Mouse (Mus musculus) ovary, postnatal 10 days (tissue): ENCODE measurements around the gene Larp1.
"Not testable (repeated sequence)": the region's sequence is repeated elsewhere in the genome, so short reads cannot be mapped to it uniquely, and the experiment has no call there.

Experiments
- DNase-seq: peaks from one replicate; pipeline ENCODE4 v3.0.0; 2022; ENCODE audit warnings: low spot score

Gene Larp1

DNA sequence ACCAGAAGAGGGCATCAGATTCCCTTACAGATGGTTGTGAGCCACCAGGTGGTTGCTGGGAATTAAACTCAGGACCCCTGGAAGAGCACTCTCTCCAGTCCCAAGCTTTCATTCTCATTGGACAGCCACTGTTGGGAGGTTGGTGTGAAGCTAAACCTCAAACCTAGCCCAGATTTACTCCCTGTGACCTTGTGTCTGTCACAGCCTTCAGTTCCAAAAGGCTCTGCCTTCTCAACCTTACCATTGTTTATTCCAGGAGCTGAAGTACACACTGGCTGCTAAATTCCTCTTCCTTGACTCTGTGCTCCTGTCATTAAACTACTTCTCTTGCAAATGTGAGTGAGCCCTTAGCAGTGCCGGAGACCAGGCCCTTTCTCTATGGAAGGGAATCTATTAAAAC is 20.1 kb downstream of the Larp1 start:
- no peak for DNase-seq

DNA sequence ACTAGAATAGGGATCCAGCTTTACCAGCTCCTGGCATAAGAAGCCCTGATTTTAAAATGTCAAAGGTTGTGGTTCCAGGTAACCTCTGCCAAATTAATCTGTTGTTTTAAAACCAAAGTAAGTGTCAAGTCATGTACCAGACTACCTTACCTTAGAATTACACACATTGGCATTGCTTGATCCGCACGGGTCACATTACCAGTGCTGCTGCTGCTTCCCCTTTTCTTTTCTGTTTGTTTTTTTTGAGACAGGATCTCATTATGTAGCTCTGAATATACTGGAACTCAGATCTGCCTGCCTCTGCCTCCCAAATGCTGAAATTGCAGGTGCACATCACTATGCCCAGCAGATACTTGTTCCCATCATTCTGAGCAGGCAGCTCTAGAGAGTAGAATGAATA is 21.0 kb downstream of the Larp1 start:
- DNase-seq: no peak

DNA sequence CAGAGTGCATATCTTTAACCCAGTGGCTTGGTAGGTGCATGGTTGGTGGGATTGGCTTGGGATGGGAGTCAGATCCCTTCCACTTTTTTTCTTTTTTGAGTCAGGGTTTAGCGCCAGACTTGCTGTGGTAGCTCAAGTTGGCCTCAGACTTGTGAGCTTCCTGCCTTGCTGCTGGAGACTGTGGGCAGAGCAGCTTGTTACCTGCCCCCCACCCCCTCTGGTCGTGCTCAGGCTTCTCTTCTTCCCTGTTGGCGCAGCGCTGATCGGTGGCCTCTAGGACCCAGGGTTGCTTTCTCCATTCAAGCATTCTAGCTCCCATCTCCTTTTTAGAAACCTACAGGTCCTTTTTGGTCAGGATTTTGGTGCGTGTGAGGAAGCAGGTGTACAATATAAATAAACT is 22.3 kb downstream of the Larp1 start:
- DNase-seq: no peak

DNA sequence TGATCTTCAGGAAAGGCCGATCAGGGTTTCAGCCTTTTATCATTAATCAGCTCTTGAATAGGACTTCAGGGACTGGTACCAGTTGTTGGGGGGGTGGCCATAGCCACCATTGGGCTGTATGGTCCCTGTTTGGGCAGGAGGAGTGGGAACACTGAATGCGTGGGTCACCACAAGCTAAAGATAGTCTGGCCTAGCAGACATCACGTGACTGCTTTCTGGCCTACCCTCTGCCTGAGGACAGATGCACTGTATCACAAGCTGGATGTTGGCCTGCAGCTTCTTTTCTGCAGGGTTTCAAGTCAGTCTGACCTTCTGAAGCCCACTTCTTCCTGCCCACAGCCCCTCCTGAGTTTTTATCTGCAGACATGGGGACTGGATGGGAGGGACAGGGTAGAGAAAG is 24.8 kb downstream of the Larp1 start:
- DNase-seq: no peak

DNA sequence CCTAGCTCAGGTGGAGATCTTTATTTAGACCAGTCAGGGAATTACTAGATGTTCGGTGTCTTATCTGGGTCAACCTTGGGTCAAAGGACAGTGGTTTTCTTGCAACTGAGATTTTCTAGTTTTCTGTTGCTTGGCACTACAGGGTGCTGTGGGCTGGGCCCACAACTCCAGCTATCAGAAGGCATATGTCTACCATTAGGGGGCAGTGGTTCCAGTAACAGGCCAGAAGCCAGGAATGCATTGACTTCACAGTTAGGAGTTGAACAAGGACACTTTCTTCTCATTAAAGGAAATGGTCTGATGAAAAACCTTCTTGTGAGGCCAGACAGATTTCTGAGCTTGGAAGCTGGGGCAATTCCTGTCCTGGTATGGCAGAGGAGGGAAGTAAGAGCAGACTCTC is 30.2 kb downstream of the Larp1 start:
- no peak for DNase-seq

DNA sequence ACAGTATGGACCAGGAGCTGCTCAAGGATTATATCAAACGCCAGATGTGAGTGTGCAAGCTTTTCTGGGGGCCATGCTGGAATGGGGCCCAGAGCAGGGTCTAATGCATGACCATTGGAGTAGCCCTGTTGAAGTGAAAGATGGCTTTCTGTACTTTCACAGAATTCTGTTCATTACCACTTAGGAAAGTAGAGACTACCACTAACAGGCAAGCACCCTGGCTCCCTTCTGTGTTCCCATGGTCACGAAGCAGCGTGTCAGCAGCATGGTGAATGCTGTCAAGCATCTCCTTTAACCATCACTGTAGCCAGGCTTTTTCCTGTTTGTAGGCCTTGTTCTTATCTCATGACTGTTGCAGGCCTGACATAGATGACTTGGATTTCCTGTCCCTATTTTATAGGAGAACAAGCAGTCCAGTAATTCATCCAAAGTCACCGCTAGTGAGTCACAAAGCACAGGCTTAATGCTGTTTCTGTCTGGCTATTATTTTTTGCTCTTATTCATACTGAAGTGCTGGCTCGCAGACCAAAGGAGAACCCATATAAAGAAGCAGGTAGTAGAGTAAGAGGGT is 34.1 kb downstream of the Larp1 start:
- DNase-seq: no peak

DNA sequence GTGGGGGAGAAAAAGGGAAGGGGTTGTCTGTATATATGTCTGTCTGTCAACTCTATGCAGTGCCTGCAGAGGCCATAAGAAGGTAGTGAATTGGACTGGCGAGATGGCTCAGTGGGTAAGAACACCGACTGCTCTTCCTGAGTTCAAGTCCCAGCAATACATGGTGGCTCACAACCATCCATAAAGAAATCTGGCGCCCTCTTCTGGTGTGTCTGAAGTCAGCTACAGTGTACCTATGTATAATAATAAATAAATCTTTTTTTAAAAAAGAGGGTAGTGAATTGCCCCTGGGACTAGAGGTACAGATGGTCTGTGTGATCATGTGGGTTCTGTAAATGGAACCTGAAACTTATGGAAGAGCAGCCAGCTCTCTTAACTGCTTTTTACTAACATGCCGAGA is 37.6 kb downstream of the Larp1 start:
- no peak for DNase-seq

DNA sequence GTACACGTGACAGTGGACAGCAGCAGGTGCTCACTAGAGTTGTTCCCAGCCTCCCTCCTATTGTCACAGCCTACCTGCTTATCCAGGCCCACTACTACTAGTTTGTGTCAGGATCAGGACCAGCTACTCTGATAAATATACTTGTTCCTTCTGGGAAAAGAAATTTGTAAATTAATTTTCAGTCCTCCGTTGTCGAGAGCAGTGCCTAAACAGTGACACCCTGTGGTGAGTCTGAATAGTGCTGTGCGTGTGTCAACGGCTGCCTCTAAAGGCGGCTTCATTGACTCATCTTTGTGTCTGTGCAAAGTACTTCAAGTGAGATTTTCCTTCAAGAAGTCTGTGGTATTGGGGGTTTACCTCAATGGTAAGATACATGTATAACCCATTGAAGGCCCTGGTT is 48.6 kb downstream of the Larp1 start:
- no peak for DNase-seq

DNA sequence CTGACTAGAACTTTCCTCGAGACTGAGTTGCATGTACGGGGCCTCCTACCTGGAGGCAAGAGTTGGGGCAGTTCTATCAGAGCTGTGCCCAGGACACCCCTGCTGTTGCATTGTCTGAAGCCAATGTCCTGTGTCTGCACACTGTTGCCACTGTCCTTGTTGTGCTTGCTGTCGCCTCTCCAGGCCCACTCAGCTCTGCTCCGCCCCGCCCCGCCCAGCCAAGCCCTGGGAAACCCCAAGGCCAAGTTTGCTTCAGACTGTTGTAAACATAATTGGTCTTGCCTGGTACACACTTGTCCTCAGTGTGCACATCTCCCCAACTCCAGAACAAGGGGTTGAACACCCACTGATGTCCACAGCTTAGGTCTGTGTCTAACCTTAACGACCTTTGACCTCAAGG is 50.9 kb downstream of the Larp1 start:
- not testable (repeated sequence) for DNase-seq

DNA sequence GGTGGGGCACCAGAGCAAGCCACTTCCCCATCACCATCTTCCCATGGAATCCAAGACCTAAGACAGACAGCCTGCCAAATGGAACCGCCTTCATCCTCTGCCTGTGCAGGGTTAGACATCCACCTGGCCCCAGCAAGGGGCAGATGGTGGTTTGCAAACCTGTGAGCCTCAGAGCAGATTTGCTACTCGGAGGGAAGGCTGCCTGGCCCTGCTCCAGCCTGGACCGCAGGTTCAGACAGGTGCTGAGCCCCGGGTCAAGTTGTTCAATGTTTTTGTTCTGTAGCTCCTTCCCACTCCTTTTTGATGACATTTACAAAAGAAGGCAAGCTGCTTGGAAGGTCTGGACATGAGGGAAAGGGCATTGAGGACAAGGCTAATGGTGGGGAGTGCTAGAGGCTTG is 52.4 kb downstream of the Larp1 start:
- not testable (repeated sequence) for DNase-seq

DNA sequence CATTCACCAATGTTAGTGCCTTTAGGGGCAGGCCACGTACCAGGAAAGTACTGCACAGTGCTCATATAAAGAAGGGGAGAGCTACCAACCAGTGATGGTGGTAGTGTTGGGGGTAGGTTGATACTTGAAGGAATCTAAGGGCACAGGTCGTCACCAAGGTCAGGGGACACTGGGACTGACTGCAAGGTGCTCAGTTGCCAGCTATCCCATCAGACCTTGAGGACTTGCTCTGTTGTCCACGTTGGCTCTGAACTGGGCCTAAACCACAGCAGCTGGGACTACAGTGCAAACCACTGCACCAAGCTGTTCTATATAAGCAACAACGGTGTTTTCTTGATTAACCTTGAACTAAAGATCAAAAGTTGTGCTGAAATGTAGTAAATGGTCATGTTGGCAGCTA is 53.7 kb downstream of the Larp1 start:
- no peak for DNase-seq

DNA sequence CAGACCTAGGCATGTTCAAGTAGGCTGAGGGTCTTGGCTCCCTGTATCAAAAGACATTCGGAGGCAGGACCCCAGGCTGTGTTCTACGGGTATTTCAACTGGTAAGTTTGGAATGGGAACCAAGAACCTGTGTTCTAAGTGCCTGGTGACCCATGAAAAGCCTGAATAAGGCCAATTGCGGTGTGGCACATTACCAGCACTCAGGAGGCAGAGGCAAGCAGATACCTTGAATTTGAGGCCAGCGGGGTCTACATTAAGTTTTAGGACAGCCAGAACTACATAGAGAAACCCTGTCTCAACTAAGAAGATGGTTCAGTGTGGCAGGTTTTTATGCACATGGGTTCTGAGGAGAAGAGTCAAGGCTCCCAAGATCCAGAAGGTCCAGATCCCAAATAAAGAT is 56.2 kb downstream of the Larp1 start:
- DNase-seq: no peak

DNA sequence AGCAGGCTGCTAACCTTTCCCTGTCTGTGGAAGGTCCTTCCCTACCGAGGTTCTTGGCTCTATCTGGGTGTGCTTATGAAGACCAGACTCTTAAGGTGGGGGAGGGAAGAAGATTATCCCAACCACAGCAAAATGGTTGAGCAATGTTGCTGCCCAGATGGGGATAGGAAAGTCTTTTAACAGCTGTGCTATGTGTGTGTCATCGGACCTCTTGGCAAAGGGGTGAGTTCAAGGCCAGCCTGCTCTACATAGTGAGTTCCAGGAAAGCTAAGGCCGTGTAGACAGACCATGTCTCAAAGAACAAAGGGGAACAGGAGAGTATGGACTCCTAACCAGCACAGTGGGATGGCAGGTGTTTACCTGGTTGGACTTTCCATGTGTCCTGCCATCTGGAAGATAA is 64.1 kb downstream of the Larp1 start:
- no peak for DNase-seq

DNA sequence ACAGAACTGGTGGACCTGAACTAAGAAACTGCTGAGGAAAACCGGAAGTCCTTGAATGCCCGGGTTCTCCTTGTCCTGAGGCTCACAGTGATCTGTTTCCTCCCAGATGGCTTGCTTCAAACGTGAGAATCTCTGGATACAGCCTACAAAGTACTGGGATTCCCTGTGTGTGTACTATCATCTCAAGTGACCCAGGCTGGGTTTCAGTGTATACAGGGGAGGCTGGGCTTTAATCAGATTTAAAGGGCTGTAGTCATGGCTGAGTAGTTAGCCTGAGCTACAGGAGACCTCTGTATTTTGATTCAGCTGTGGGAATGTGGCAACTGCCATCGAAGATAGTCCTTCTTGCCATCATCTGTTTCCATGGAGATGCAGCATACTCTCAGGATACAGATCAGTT is 68.4 kb downstream of the Larp1 start:
- DNase-seq: no peak

DNA sequence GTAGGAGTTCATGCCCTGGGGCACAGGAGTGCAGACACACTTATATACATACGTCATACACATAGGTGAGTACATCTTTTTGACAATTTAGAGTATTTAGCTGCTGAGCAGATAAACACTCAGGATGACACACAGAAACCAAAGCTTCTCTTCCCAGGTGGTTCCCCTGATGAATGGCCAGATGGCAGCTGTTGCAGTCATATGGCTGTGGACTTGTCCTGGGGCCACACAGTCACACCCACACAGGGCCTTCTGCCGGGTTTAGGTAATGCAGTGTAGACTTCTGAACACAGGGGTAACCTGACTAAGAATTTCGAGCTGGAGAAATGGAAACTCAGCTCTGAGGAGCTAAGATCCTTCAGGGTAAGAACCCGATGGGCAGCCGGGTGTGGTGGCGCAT is 72.9 kb downstream of the Larp1 start:
- DNase-seq: no peak

DNA sequence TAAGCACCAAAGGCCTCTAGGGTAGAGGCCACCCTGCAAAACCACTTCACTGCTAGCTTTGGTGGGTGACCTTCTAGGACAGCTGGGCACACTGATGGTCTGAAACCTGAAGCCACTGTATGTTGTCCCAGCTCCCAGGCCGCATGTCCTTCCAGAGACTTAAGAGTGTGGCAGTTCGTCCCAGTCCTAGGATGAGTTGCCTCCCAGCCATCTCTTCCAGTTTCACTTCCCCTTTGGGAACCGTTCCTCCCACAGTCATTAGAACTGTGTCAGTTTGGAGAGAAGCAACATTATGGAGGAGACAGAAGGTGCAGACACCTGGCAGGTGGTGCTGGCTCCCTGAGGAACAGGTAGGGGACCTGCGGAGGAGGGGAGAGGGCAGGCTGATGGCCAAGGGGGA is 83.7 kb downstream of the Larp1 start:
- no peak for DNase-seq

DNA sequence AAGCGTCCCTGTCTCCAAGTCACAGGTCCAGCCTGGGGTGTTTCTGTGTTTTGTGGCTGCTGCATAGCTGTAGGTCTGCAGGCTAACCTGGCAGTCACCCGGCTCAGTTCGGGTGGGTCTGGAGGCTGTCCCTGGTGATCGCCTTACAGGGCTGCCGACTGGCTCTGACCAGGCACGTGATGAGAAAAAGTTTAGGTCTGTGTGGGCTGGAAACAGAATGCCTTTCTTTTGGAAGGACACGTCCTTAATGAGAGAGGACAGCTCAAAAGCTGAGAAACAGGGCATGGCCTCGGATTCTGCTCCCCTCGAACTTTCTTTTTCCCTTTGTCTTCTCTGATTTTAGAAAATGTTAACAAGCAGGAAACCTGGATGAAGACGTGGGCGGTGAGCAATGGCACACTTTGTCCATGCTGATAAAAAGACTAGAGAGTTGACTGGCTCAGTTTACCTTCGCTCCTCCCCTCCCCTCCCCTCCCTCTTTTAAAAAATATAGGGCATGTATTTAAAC is 84.2 kb downstream of the Larp1 start, which contains the start of gene Gm12248:
Gene Gm12248 (minus strand): TSS at position 114 of the 508 bp plus-strand sequence.
- no peak for DNase-seq

DNA sequence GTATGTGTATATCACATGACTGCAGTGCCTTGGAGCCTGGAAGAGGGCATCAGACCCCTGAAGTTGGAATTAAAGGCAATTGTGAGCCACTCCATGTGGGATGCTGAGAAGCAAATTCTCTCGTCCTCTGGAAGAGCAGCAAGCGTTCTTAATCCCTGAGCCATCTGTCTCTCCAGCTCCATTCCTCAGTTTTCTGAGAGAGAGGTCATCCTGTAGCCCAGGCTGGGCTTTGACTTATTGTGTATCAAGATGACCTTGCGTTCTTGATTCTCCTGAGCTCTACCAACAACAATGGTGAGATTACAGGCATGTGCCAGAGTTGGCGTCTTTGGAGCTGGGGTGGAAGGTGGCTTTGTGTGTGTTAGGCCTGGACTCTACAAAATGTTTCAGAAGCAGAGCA is 85.9 kb downstream of the Larp1 start:
- no peak for DNase-seq

DNA sequence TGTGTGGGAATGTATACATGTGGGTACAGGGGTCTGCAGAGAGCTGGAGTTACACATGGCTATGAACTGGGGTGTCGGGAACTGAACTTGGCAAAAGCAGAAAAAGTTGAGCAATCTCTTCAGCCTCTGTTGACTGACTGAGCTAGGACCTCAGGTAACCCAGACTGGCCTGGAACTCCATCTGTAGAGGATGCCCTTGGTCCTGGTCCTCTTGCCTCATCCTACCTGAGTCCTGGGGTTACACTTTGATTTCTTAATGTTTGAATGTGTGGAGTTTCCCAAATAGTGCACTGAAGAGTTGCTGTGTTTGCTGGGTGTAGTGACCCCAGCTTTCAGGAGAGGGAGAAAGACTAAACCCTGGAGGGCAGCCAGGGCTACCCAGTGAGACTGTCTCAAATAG is 86.7 kb downstream of the Larp1 start:
- no peak for DNase-seq

DNA sequence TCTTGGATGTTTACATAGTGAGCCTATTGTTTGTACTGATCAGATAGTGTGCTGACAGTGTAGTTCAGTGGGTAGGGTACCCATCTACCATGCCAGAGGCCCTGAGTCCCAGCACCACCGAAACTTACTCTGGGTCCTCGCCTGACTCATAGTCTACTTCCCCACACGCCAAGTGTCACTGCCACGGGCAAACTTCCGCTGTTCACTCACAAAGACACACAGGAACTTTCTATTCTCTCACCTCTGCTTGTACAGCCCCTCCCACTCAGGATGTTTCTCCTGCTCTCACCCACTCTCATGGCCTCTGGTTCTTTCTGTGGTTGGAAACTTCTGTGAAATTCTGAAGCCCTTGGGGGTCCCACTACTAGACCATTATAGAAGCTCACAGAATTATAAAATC is 87.3 kb downstream of the Larp1 start:
- DNase-seq: no peak

DNA sequence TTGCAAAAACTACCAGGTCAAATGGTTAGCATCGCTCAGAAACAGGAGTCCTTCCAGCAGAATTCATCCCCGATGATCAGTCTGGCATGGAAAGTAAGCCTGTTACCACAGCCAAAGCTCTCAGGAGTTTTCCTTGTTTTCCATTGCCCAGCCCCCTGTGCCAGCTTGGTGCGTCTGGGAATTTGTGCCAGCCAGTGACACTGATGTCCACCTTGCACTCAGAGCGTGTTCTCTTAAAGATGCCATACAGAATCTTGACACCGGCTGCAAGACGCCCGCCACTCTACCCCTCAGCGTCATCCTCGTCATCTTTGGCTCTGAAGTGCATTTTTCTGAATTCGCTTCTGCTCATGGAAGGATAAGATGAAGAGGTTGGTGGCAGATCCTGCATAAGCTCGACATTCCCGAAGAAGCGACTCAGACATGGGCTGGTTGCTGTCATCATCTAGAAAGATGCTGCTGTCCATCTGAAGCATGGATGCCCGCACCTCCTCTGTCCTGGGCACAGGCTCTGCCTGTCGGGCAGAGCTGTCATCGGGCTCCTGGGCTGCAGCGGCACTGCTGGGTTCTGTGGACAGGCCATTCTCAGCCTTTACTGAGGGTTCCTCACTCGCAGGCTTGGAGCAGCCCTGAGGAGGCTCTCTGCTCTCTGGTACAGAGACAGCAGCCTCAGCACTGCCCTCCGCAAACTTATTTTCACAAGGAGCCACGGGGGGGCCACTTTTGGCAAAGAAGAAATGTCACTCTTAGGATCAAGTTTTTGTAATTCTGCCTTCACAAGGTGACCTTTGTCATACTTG is 88.2 kb downstream of the Larp1 start:
- DNase-seq: no peak

DNA sequence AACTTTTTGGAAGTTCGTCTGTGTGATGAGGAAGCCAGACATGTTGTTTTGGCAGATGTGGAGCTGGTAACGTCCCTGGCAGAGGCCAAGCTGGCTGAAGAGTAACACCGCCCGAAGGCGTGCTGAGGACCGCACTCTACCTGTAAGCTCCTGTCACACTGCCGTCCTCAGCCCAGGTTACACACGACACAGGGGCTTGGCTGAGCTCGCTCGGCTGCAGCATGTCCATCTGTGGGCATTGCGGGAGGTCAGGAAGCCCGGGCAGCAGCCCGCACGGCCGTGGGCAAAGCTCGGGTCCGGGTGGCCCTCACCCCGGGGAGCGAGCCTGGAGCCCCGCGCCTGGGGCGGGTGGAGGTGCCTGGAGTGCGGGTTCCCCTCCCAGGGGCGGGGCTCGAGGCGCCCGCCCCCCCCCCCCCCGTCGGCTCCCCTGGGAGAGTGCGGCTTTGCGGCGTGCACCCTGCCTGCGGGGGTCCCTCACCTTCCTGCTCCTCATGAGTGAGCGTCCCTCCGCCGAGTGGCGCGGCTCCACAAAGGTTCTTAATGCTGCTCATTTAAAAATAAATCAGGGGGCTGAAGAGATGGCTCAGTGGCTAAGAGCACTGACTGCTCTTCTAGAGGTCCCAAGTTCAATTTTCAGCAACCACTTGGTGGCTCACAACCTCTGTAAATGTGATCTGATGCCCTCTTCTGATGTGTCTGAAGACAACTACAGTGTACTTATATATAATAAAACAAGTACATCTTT is 88.9 kb downstream of the Larp1 start:
- DNase-seq: no peak

DNA sequence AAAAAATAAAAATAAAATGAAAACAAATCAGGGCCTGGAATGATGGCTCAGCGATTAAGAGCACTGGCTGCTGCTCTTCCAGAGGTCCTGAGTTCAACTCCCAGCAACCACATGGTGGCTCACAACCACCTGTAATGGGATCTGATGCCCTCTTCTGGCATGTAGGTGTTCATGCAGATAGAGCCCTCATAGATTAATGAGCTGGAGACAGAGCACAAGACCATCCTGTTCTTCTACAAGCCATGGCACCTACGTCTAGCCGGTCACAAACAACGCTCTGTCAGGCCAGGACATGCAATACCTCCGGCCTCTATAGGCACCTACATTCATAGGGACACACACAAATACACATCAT is 89.5 kb downstream of the Larp1 start:
- DNase-seq: not testable (repeated sequence)
